Mouse (Mus musculus): ENCODE measurements around the gene Prss48. TPM values are rescaled to one million over a fixed set of nuclear protein-coding genes. Genes with fewer than 3 reads are reported as not detected.

Prss48 gene
- polyA plus RNA-seq (2012; rRNA removed): not detected in 2 replicates

DNA sequence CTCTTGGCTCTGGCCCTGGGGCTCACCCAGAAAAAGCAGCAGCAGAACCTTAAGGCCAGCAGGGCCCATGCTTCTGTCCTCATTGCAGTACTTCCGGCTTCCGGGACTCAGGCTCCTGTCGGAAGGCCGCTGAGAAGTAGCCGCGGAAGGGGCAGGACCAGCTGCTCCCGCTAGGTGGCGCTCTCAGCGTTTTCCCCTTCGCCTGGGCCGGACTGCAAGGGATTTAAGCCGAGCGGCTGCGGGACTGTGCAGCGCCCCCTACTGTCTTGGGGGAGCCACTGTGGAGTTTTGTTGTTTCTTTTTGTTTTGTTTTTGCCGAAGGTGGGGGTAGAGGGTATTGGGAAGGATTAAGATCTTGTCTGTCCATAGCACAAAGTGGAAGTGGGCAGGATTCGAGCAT lies at the start of gene Prss48:
Gene Prss48, minus strand, starts transcription at position 69 of the 400 bp plus-strand sequence.
- no peak within 1 kb of the TSS for H3K4me3 ChIP-seq (replicated peaks; ENCODE audit: extremely low read depth, low read depth, low read length)
- DNase-seq: peak; percentile 35
- 83% methylated on average over 17 of the region's 17 CpGs for WGBS
- H3K4me1 ChIP-seq (ENCODE audit: control insufficient read depth, insufficient read depth, low read length): no peaks in the 10 kb centered on the region; the same call in 1 of the 2 replicates
- TF ChIP-seq POLR2A (IDR thresholded peaks at IDR 0.05; ENCODE audit: borderline replicate concordance, extremely low read depth, low read depth, low read length) (no peak), CTCF (IDR thresholded peaks at IDR 0.05; ENCODE audit: insufficient read depth, low read length) (no peak)

DNA sequence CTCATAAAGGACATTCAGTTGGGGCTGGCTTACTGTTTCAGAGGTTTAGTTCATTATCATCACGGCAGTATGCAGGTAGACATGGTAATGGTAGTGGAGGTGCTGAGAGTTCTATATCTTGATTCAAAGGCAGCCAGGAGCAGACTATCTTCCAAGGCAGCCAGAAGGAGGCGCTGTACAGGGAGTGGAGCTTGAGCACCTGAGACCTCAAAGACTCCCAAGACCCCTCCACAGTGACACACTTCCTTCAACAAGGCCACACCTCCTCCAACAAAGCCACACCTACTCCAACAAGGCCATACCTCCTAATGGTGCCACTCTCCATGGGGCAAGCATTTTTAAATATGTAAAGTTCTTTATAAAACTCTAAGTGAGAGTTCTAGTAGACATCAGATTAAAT lies 46.8 kb upstream of the Prss48 start:
- WGBS: 91% methylated on average over 2 of the region's 2 CpGs
- no peak for DNase-seq
- Histone ChIP-seq H3K4me3 (replicated peaks; ENCODE audit: extremely low read depth, low read depth, low read length) (no peak overlapping the region), H3K4me1 (ENCODE audit: control insufficient read depth, insufficient read depth, low read length) (no peaks in the 10 kb centered on the region; the same call in 1 of the 2 replicates)
- TF ChIP-seq POLR2A (IDR thresholded peaks at IDR 0.05; ENCODE audit: borderline replicate concordance, extremely low read depth, low read depth, low read length) (no peak), CTCF (IDR thresholded peaks at IDR 0.05; ENCODE audit: insufficient read depth, low read length) (no peak)

DNA sequence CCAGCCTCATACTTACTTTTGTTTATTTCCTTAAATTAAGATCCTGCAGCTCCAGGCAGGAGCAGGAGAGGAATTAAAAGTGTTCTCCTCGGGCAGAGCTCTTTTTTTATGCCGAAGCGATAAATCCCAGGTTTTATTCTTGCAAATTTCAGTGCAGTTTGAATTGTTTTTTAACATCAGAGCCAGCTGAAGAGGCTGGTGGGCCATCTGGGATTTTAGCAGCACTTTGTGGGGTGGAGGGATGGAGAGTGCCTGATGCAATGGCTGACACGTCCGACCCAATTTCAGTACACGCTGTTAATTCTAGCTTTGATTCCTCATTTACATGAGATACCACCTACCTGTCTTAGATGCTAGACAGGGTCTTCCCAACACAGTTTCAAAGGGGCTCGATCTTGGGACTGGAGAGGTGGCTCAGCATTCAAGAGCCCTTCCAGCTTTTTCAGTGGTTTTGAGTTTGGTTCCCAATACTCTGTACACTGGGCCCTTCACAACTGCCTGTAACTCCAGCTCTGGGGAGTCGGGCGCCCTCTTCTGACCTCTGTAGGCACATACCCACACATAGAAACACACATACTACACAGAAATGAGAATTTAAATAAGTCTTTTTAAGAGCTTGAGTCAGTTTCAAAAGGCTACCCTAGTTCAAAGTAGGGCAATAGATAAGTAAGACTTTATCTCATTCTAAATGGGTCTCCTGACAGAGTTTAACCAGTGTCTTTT lies 45.6 kb upstream of the Prss48 start:
- no peak overlapping the region for H3K4me3 ChIP-seq (replicated peaks; ENCODE audit: extremely low read depth, low read depth, low read length)
- TF ChIP-seq CTCF (IDR thresholded peaks at IDR 0.05; ENCODE audit: insufficient read depth, low read length): no peak
- no peak for TF ChIP-seq POLR2A (IDR thresholded peaks at IDR 0.05; ENCODE audit: borderline replicate concordance, extremely low read depth, low read depth, low read length)
- 95% methylated on average over 9 of the region's 9 CpGs for WGBS
- DNase-seq: no peak
- H3K4me1 ChIP-seq (ENCODE audit: control insufficient read depth, insufficient read depth, low read length): no peaks in the 10 kb centered on the region; the same call in 1 of the 2 replicates

DNA sequence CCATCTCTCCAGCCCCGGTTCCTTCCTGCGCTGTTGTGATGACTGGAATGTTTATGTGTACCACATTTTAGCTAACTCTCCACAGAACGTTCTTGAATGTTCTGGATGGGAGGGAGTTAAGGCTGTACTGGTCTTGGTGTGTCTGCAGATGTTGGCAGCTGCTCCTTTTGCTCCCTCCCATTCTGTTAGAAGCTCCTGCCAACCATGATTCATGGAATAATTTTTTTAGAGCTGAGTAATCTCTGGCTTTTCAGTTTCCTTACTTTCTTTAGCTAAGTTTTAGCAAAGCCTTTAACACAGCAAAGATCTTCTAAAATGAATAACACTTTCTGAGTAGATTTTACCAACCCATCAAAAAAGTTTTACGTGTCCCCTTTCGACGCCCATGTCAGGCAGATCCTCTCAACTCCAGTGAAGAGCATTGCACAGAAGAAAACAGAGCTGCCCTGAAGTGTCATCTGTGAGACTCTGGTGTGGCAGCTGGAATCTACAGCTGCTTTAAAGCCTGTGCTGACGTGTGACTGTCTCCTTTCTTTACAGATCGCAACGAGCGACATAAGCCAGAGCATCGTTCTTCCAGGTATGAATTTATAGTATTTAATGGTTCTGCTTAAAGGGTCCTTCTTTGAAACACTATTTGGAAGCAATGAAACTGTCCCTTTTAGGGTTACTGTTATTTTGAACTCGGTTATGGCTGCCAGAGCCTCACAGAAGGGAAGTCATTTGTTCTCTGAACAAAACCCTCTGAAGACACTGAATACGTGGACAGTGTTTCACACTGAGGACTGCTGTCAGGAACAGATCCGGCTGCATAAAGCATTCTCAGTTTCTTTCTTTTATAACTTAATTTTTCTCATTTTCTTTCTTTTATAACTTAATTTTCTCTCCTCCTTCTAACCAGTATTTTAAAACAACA lies 38.3 kb upstream of the Prss48 start:
- TF ChIP-seq POLR2A (IDR thresholded peaks at IDR 0.05; ENCODE audit: borderline replicate concordance, extremely low read depth, low read depth, low read length) (no peak), CTCF (IDR thresholded peaks at IDR 0.05; ENCODE audit: insufficient read depth, low read length) (no peak)
- DNase-seq: no peak
- WGBS: 51% methylated on average over 14 of the region's 14 CpGs
- Histone ChIP-seq H3K4me3 (replicated peaks; ENCODE audit: extremely low read depth, low read depth, low read length) (no peak overlapping the region), H3K4me1 (ENCODE audit: control insufficient read depth, insufficient read depth, low read length) (peaks cover 18% of the 10 kb centered on the region)

DNA sequence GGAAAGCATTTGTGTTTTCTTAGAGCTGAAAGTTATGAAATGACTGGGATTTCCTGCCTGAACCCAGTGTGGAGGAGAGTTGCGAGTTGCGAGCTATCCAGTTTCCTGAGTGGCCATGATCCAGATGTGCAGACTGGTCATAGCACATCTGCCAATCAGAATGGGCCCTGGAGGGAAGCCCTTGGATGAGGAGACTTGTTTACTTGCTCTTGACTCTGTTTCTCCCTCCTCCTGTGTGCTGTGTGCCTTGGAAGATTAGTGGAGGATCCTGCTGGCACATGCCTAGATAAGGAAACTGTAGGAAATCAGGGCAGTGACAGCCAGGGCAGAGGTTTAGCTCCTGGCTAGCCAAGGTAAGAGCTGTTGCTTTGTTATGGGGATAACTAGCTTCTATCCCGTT lies 36.4 kb upstream of the Prss48 start:
- 11% methylated on average over 3 of the region's 3 CpGs for WGBS
- peaks cover 18% of the 10 kb centered on the region for H3K4me1 ChIP-seq (ENCODE audit: control insufficient read depth, insufficient read depth, low read length)
- peak overlapping the region; percentile 63 for H3K4me3 ChIP-seq (replicated peaks; ENCODE audit: extremely low read depth, low read depth, low read length)
- TF ChIP-seq CTCF (IDR thresholded peaks at IDR 0.05; ENCODE audit: insufficient read depth, low read length): no peak
- TF ChIP-seq POLR2A (IDR thresholded peaks at IDR 0.05; ENCODE audit: borderline replicate concordance, extremely low read depth, low read depth, low read length): no peak
- DNase-seq: peak; percentile 19

DNA sequence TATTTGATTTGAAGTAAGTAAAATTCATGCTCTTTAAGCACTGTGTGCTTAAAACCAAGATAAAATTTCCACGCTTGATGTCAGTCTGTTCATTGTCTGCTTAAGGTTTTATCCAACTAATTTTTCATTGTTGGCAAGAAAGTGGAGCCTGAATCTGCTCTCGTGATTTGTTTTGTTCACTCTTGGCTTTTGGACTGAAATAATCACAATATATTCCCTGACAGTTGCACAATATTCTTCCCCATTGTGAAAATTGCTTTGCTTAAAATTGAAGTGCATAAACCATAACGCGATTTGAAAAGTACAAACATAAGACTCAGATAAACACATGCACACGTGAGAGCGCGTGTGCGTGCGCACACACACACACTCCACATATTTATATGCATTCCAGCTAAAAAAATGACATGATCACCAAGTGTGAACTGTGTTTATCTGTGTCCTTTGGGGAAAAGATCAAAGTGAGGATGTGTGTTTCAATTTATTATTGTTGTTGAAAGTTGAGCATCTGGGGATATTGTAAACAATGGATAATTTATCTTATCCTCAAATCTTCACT lies 35.7 kb upstream of the Prss48 start:
- TF ChIP-seq POLR2A (IDR thresholded peaks at IDR 0.05; ENCODE audit: borderline replicate concordance, extremely low read depth, low read depth, low read length) (no peak), CTCF (IDR thresholded peaks at IDR 0.05; ENCODE audit: insufficient read depth, low read length) (no peak)
- 35% methylated on average over 9 of the region's 9 CpGs for WGBS
- Histone ChIP-seq H3K4me3 (replicated peaks; ENCODE audit: extremely low read depth, low read depth, low read length) (no peak overlapping the region), H3K4me1 (ENCODE audit: control insufficient read depth, insufficient read depth, low read length) (peaks cover 18% of the 10 kb centered on the region)
- no peak for DNase-seq

DNA sequence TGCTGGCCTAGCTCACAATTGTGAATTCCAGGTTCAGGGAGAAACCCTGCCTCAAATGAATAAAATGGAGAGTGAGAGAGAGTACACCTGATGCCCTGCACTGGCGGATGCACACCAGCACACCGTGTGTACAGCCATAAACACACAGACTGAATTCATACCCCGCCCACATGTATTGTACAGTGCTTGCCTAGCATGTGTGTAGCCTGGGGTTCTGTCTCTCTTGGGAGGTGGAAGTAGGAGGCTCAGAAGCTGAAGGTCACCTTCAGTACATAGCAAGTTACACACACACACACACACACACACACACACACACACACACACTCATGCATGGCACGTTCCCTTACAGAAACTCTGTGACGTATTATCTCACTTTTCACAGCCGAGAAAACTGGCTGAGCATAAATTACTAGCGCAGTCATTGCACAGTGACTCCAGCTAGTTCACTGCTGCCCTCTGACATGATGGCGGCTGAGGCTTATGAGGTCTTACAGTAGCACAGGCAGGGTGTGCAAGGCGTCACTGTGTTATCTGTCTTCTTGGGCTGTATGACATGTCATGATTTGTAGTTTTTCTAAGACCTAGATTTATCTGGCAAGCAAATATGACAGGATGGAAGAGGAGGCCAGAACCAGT lies 31.3 kb upstream of the Prss48 start:
- 80% methylated on average over 9 of the region's 9 CpGs for WGBS
- Histone ChIP-seq H3K4me3 (replicated peaks; ENCODE audit: extremely low read depth, low read depth, low read length) (no peak overlapping the region), H3K4me1 (ENCODE audit: control insufficient read depth, insufficient read depth, low read length) (peaks cover 6% of the 10 kb centered on the region)
- no peak for DNase-seq
- no peak for TF ChIP-seq CTCF (IDR thresholded peaks at IDR 0.05; ENCODE audit: insufficient read depth, low read length)
- no peak for TF ChIP-seq POLR2A (IDR thresholded peaks at IDR 0.05; ENCODE audit: borderline replicate concordance, extremely low read depth, low read depth, low read length)

DNA sequence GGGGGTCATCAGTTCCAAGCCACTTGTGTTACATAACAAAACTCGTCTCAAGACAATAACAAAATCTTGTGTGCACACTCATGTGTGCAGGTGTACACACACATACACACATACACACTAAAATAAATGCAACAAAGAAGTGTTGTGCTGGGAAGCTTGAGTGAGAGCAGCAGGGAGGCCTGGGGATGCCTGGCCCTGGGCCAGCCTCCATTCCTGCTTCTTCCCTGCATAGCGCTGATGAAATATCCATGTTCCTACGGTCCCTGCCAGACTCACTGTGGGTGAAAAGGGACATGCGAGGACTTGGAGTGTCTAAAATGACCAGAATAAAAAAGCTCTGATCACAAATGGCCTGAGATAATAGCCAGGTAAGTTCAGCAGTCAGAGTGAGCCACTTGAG lies 28.3 kb upstream of the Prss48 start:
- no peak for DNase-seq
- 55% methylated on average over 4 of the region's 4 CpGs for WGBS
- no peak for TF ChIP-seq CTCF (IDR thresholded peaks at IDR 0.05; ENCODE audit: insufficient read depth, low read length)
- TF ChIP-seq POLR2A (IDR thresholded peaks at IDR 0.05; ENCODE audit: borderline replicate concordance, extremely low read depth, low read depth, low read length): no peak
- Histone ChIP-seq H3K4me3 (replicated peaks; ENCODE audit: extremely low read depth, low read depth, low read length) (no peak overlapping the region), H3K4me1 (ENCODE audit: control insufficient read depth, insufficient read depth, low read length) (peaks cover 2% of the 10 kb centered on the region; the same call in 1 of the 2 replicates)
